Mouse (Mus musculus): ENCODE data around the gene Mymk.
A peak's percentile ranks its signal among the peaks of the same experiment; 100 is the strongest.

The Mymk gene

DNA sequence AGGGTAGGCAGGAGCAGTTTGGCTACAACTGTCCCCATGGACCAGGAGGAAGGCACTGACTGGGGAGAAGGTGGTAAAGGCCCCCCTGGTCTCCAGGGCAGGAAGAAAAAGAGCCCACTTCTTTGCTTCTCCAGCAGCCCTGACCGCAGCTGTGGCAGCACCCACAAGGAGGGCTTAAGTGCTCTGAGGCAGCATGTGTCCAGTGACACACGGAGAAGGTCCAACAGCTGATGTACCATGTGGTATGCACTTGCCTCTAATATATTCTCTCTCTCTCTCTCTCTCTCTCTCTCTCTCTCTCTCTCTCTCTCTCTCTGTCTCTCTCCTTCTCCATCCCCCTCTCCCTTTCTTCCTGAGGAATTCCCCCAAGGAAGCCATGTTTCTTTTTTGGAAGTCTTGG lies at the start of gene Mymk:
Gene Mymk, minus strand, starts transcription at position 202 of the 400 bp plus-strand sequence.
- no peak for DNase-seq

DNA sequence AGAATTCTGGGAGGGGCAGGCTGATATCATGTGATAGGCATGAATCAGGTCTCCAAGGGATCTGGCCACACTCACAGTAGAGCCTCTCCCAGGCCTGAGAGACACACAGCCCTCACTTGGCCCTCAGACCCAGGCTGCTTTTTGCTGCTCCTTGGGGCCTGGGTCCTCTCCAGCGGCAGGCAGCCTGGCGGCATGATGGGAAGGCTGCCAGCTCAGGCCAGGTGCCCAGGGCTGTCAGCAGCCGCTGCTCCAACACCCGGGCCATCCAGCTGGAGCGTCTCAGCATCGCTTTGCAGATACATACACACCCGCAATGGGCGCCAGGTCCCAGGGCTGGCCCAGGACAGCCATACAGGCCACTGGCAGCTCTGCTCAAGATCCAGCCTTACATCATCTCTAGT lies 48.3 kb upstream of the Mymk start:
- DNase-seq = peak in 1 of 2 experiments; percentile 6

DNA sequence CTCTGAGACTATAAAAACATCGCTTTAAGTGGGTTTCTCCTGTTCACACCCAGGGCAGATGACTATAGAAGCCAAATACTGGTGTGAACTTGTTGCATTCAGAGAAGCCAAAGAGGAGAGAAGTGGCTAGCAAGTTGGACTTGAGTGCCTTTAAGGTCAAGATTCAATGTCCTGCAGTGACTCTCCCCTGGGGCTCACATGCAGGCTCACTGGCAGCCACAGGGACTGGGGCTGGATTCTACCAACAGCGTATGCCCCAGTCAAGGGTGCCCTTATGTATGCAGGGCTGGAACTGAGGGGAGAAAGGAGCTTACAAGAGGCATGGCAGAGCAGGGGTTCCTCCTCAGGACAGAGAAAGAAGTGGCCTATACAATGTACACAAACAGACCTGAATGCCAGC lies 47.8 kb upstream of the Mymk start:
- no peak for DNase-seq

DNA sequence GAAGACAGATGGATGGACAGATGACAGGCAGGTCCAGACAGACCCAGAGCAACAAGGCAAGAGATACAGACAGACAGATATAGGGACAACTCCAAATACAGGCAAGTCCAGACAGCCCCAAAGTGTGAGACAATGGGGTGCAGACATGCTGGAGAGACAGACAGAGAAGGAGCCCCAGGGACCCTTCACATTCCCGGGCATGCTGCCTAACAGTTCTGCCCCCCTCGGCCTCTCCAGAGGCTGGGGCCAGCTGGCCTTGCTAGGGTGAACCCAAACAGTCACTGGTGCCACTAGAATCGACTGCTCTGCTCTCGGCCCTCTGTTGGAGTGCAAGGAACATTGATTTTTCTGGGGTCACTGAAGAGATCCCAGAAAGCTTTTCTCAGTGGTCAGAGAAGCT lies 46.5 kb upstream of the Mymk start:
- no peak for DNase-seq

DNA sequence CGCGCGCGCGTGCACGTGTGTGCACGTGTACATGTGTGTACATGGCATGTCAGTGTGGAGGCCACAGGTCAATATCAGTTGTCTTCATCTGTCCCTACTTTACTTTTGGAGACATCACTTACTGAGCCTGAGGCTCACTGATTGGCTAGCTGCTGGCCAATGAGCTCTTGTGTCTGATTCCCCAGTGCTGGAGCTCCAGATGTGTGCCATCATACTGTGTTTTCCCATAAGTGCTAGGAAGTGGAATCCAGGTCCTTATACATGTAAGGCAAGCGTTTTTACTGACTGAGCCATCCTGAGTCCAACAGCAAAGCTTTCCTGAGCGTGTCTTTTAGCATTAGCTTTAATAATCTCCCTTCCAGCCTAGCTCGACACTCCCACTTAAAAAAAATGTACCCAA lies 42.2 kb upstream of the Mymk start:
- DNase-seq = no peak

DNA sequence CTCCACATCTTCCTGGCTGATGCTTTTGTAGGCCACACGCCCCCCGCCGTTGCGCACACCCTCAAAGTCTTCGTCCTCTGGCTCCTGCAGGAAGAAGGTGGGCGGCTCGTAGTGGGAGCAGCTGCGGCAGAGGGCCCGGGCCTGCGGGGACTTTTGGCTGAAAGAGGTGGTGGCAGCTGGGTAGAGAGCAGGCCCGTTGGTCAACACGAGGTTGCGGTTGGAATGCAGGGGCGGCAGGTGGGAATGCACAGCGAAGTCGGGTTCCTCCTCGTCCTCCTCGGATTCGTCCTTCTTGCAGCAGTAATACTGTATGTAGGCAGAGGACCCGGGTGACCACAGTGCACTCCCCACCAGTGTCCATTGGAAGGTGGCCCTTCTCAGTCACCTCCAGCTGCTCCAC lies 40.6 kb upstream of the Mymk start:
- no peak for DNase-seq

DNA sequence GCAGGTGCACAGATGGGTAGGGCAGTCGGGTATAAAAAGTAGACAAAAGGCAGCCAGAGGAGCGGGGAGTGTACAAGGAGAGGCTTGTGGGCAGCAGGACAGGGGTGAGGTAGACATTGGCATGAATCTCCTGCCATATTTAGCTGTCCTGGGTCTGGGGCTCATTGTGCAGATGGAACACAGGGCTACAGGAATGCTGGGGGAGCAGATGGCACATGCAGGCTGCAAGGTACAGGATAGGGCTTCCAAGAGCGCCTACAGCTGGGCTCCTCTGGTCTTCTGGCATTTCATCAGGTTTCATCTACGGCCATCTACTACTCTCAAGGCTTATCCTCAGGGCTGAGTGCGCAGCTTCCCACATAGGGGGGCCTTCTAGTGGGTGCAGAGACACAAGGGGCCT lies 37.1 kb upstream of the Mymk start:
- DNase-seq = peak; percentile 34 to 51

GRCm38 (mm10) chr2:27108144-27108543 lies 36.2 kb upstream of the Mymk start:
- no peak for DNase-seq

GRCm38 (mm10) chr2:27106816-27107215 lies 34.8 kb upstream of the Mymk start:
- no peak for DNase-seq

GRCm38 (mm10) chr2:27103554-27103953 lies 31.6 kb upstream of the Mymk start:
- DNase-seq = no peak

DNA sequence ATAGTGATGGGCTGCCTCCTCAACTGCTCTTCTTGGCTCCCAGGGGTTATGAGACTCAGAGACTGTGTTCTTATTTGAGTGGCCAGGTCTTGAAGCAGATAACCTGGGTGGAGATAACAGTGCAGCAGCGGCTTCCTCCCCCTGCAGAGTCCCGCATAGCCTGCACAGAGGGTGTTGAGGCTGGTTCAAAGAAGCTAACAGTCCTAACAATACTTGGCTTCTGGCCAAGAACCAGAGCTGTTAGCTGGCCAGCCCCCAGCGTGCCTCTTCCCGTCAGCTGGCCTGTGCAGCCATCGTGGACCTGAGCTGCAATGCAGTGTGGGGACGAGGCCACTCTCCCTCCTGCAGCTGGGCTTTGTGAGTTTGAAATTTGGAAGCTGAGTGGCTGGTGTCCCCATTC lies 25.8 kb upstream of the Mymk start:
- DNase-seq = no peak

DNA sequence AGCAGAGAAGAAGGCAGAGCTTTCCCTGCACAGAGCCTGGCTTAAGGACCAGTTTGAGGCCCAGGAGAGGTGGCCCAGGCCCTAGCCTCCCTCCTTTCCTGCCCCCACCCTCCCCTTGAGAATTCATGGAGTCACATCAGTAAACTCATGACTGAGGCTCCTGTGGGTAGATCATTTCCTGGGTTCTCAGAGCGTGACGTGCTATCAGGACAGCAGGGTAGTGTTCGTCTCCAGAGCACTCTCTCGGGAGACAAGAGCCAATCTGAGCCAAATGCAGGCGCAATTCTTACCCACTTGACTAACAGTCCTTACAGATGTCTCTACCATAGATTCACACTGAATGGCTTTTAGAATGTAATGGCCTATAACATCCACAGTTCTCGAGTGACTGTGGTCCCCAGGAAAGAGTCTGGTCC lies 25.3 kb upstream of the Mymk start:
- no peak for DNase-seq

DNA sequence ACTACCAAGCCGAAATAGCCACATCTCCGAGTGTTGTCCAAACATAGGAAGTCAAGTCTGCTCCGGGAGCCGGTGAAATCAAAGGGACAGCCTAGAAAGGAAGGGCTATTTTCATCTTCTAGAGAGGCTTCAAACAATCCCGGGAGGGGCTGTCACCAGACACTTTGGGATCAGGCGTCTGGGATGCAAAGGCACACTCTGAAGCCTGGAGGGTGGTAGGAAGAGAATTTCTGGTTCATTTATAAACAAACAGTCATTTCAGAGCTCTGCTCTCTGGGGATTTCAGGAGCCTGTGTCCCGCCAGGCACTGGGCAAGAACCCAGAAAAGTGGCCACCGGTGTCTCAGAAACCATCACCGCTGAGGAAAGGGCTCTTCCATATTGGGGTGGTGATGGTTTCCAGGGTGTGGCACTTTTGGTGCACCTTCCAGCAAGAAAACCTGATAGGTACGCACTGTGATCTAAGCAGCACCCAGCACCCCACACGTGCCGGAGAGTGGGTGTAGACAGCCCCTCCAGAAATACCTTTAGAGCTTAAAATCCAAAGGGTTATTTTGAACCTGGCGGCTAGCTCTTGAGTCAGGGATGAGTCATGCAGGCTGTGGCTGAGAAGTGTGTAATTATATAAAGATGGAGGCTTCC lies 24.5 kb upstream of the Mymk start:
- DNase-seq = no peak

DNA sequence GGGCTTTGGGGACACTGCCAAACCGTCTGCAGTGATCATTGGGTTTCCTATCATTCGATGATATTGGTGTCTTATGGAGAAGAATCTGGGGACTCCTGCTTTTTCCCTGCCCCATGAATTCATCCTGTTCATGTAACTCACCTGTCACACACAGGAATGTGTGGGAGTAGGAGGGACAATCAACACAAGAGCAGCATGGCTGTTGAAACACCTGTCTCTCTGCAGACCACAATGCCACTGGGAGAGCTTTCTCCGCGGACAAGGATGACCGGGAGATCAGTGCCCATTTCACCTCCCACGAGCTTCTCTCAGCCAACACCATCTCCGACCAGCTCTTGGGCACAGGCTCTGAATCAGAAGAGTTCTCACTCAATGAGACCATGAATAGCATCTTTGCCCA lies 23.2 kb upstream of the Mymk start:
- no peak for DNase-seq

GRCm38 (mm10) chr2:27089238-27089637 lies 17.3 kb upstream of the Mymk start:
- DNase-seq = no peak

DNA sequence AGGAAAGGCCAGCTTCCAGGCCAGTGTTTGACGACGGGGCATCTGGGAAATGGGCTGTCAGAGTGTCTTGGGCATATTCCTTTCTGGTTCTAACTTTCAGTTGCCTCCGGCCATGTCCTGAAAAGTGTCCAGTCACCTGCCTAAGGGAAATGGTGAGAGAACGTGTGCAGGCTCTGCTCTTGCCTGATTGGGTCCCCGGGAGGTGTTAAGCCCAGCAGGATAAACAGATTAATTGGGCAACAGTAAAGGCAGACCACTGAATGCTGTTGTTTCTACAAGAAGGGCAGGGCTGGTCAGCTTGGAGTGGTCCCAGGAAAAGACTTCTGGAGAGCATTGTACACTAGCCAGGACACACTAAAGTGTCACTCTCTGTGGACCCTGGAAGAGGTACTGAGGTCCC lies 16.7 kb upstream of the Mymk start:
- DNase-seq = no peak

- no peak for DNase-seq
Observed at GRCm38 (mm10) chr2:27088071-27088644, 16.2 kb upstream of the Mymk start.

DNA sequence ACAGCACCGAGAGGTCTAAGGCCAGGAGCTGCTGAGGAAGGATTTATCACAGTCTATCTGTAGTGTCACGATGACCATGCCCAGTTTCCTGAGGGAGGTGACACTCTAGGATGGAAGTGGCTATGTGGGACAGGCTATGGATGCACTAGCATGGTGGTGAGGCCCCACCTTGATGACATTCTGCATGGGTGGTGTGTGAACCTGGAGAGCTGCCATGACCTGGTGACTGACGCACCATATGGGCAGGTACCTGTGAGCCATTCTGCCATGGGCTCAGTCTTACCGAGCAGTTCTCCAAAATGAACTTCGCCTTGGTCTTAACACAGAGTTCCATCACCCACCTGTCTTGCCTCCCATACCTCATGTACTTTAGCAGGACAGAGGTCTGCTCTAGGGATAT lies 15.6 kb upstream of the Mymk start:
- DNase-seq = no peak

GRCm38 (mm10) chr2:27086483-27087010 lies 14.6 kb upstream of the Mymk start:
- DNase-seq = no peak

- no peak for DNase-seq
Observed at GRCm38 (mm10) chr2:27085801-27086200, 13.8 kb upstream of the Mymk start.

- no peak for DNase-seq
Observed at GRCm38 (mm10) chr2:27084963-27085362, 13.0 kb upstream of the Mymk start.

DNA sequence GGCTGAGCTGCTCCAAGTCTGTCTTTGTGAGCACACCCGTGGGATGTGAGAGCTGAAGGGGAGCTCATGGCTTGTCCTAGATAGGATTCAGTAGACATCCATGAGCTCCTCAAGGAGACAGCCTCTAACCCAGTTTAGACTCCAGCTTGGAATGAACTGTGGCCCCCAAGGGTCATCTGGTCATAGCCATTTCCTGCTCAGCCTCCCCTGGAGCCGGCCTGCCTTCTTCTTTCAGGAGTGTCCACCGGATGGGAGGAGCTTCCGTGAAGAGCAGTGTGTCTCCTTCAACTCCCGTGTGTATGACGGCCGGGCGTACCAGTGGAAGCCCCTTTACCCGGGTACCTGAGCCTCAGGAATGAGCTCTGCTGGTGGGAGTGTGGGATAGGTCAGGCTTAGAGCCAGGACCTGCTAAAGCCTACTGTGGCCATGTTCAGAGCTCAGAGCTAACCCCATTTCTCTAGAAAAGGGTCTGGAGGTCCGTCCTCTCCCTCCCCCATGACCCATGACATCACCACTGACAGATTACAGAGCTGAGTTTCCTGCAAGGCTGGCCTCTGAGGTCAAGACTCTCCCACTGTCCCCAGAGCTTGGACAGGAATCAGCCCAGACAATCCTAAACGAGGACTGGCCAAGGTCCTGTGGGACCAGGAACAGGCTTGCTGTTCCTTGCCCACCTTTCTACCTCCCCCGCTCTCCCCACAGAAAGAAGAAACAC lies 11.9 kb upstream of the Mymk start:
- no peak for DNase-seq

- no peak for DNase-seq
Observed at GRCm38 (mm10) chr2:27079649-27080048, 7.7 kb upstream of the Mymk start.

- peak in 1 of 2 experiments; percentile 17 for DNase-seq
Observed at GRCm38 (mm10) chr2:27079152-27079584, 7.2 kb upstream of the Mymk start, which contains the start of gene Adamtsl2. Gene Adamtsl2, plus strand, starts transcription at chr2:27079379.

Measured in cerebellum, postnatal 36 days (tissue).